Mouse (Mus musculus) midbrain, postnatal 0 days (tissue): Measurements from ENCODE around the gene Strip1. TPM values are rescaled to one million over a fixed set of nuclear protein-coding genes. Genes with fewer than 3 reads are reported as not detected.

Experiments
- ATAC-seq: fragments of 200-750 bp; cut with Nextera tagmentation; 2 replicates; pipeline ENCODE4 v1.8.0; 2017; ENCODE audit warnings: moderate number of reproducible peaks, mild to moderate bottlenecking, moderate TSS enrichment, moderate library complexity; ENCODE audit not compliant: low FRiP score
- DNase-seq: peaks from one replicate; pipeline ENCODE4 v3.0.0-alpha.2; 2015; ENCODE audit warnings: low spot score
- H3K27ac ChIP-seq: fragments of 300-500 bp; sonication (generic); 2 replicates; pipeline ENCODE4 v1.5.1; 2014; ENCODE audit warnings: low read depth, mild to moderate bottlenecking, low read length, mixed read lengths
- H3K27me3 ChIP-seq: fragments of 300-500 bp; sonication (generic); 2 replicates; pipeline ENCODE4 v1.6.1; 2014; ENCODE audit warnings: low read length, control low read depth, mixed read lengths; ENCODE audit not compliant: insufficient read depth
- H3K36me3 ChIP-seq: fragments of 300-500 bp; sonication (generic); 2 replicates; pipeline ENCODE4 v1.6.1; 2014; ENCODE audit warnings: low read length, control low read depth, mixed read lengths; ENCODE audit not compliant: insufficient read depth
- H3K4me1 ChIP-seq: fragments of 300-500 bp; sonication (generic); 2 replicates; pipeline ENCODE4 v1.6.1; 2014; ENCODE audit warnings: mild to moderate bottlenecking, control low read depth, antibody characterized with exemption, low read length, mixed read lengths; ENCODE audit not compliant: insufficient read depth
- H3K4me2 ChIP-seq: fragments of 300-500 bp; sonication (generic); 2 replicates; pipeline ENCODE4 v1.6.1; 2014; ENCODE audit warnings: low read depth, mild to moderate bottlenecking, low read length, mixed read lengths; ENCODE audit not compliant: poor library complexity, severe bottlenecking
- H3K4me3 ChIP-seq: fragments of 300-500 bp; sonication (generic); 2 replicates; pipeline ENCODE4 v1.5.1; 2014; ENCODE audit warnings: low read depth, mild to moderate bottlenecking, low read length, moderate library complexity
- H3K9ac ChIP-seq: fragments of 300-500 bp; sonication (generic); replicated peaks from 2 replicates; pipeline ENCODE4 v1.6.1; 2014; ENCODE audit warnings: mild to moderate bottlenecking, low read length, moderate library complexity, mixed read lengths; ENCODE audit not compliant: poor library complexity, severe bottlenecking
- H3K9me3 ChIP-seq: fragments of 300-500 bp; sonication (generic); 2 replicates; pipeline ENCODE4 v1.6.1; 2016; ENCODE audit warnings: low read length, control low read depth
- CTCF ChIP-seq: IDR thresholded peaks from 2 replicates; pipeline ENCODE4 v1.5.1; 2016; ENCODE audit warnings: antibody characterized with exemption, mild to moderate bottlenecking
- WGBS: fragments of 180-500 bp; shearing (Covaris S2); extraction: QIAGEN DNeasy Blood & Tissue Kit; methylation state at CpG from one replicate; pipeline ENCODE4 v1.1.7; 2014; 5-methylcytosine and 5-hydroxymethylcytosine counted together
- polyA plus RNA-seq: library from polyadenylated mRNA; unstranded; fragments of >200 nt; fragmentation: Nextera tagmentation; extraction: Ambion mirVana; gene quantifications from 2 replicates; pipeline ENCODE4 v1.2.1, GENCODE M21; 2015
- total RNA-seq: library from RNA; depleted of rRNA; stranded (reverse); fragments of >200 nt; gene quantifications from 2 replicates; pipeline ENCODE4 v1.2.3, GENCODE M21; 2014

Gene Strip1
- total and polyA plus RNA-seq, 2 experiments from 2014 or later, result 120 to 131 TPM

- H3K36me3 ChIP-seq, result no peaks in the 10 kb centered on the region
- H3K27ac ChIP-seq, result no peak overlapping the region
- peak overlapping the region; percentile 42 for H3K4me2 ChIP-seq
- WGBS, result 1% methylated on average over 45 of the region's 50 CpGs
- H3K4me1 ChIP-seq, result 0 out of 2 replicates have a peak, but pooled peaks cover 5% of the 10 kb centered on the region
- H3K9ac ChIP-seq, result no peak overlapping the region
- no peaks in the 10 kb centered on the region for H3K9me3 ChIP-seq
- no peak for TF ChIP-seq CTCF
- DNase-seq (no peak), ATAC-seq (no peak; the same call in 1 of the 2 replicates)
- H3K27me3 ChIP-seq, result peaks cover 43% of the 10 kb centered on the region
- peak overlapping the region; percentile 21; the same call in 1 of the 2 replicates for H3K4me3 ChIP-seq
Measured at GRCm38 (mm10) chr3:107595264-107595937, 36.1 kb downstream of the Strip1 start.

- Histone ChIP-seq H3K4me3 (peak within 1 kb of the TSS; percentile 21; the same call in 1 of the 2 replicates), H3K9me3 (no peaks in the 10 kb centered on the region), H3K27me3 (peaks cover 42% of the 10 kb centered on the region), H3K4me2 (peak within 1 kb of the TSS; percentile 42), H3K36me3 (no peaks in the 10 kb centered on the region), H3K27ac (no peak within 1 kb of the TSS), H3K4me1 (0 out of 2 replicates have a peak, but pooled peaks cover 5% of the 10 kb centered on the region), H3K9ac (no peak within 1 kb of the TSS)
- TF ChIP-seq CTCF, result no peak
- no peak; the same call in 1 of the 2 replicates for ATAC-seq
- DNase-seq, result no peak
- 2% methylated on average over 36 of the region's 46 CpGs for whole genome bisulfite sequencing
Measured at GRCm38 (mm10) chr3:107594662-107595263, 36.7 kb downstream of the Strip1 start, which contains the start of gene Alx3. Alx3 (plus strand) TSS chr3:107595031.

GRCm38 (mm10) chr3:107593632-107594031 is 37.9 kb downstream of the Strip1 start:
- no peak for DNase-seq
- H3K27me3 ChIP-seq, result peaks cover 35% of the 10 kb centered on the region
- H3K9ac ChIP-seq, result no peak overlapping the region
- no peak for TF ChIP-seq CTCF
- H3K9me3 ChIP-seq, result no peaks in the 10 kb centered on the region
- H3K4me3 ChIP-seq, result no peak overlapping the region
- no peak overlapping the region for H3K4me2 ChIP-seq
- no peak for ATAC-seq
- 0 out of 2 replicates have a peak, but pooled peaks cover 5% of the 10 kb centered on the region for H3K4me1 ChIP-seq
- WGBS, result 68% methylated on average over 2 of the region's 2 CpGs
- no peaks in the 10 kb centered on the region for H3K36me3 ChIP-seq
- no peak overlapping the region for H3K27ac ChIP-seq

GRCm38 (mm10) chr3:107591612-107592011 is 39.9 kb downstream of the Strip1 start:
- no peak for ATAC-seq
- no peak for TF ChIP-seq CTCF
- Histone ChIP-seq H3K4me2 (no peak overlapping the region), H3K36me3 (no peaks in the 10 kb centered on the region), H3K27me3 (peaks cover 34% of the 10 kb centered on the region), H3K27ac (no peak overlapping the region), H3K9ac (no peak overlapping the region), H3K9me3 (no peaks in the 10 kb centered on the region), H3K4me1 (0 out of 2 replicates have a peak, but pooled peaks cover 5% of the 10 kb centered on the region), H3K4me3 (no peak overlapping the region)
- DNase-seq, result no peak
- 50% methylated on average over 1 of the region's 1 CpGs for WGBS

GRCm38 (mm10) chr3:107586504-107586903 is 45.0 kb downstream of the Strip1 start:
- Histone ChIP-seq H3K4me1 (no peaks in the 10 kb centered on the region), H3K4me3 (no peak overlapping the region), H3K36me3 (no peaks in the 10 kb centered on the region), H3K27ac (no peak overlapping the region), H3K27me3 (peaks cover 62% of the 10 kb centered on the region), H3K4me2 (no peak overlapping the region), H3K9ac (no peak overlapping the region), H3K9me3 (no peaks in the 10 kb centered on the region)
- ATAC-seq, result no peak
- WGBS, result 82% methylated on average over 6 of the region's 6 CpGs
- no peak for DNase-seq
- no peak for TF ChIP-seq CTCF

- no peak for TF ChIP-seq CTCF
- no peak overlapping the region for H3K4me3 ChIP-seq
- WGBS, result 15% methylated on average over 1 of the region's 1 CpGs
- H3K9ac ChIP-seq, result no peak overlapping the region
- H3K4me1 ChIP-seq, result no peaks in the 10 kb centered on the region
- H3K27ac ChIP-seq, result no peak overlapping the region
- no peak for DNase-seq
- peaks cover 75% of the 10 kb centered on the region for H3K27me3 ChIP-seq
- H3K4me2 ChIP-seq, result no peak overlapping the region
- no peak for ATAC-seq
- H3K9me3 ChIP-seq, result no peaks in the 10 kb centered on the region
- no peaks in the 10 kb centered on the region for H3K36me3 ChIP-seq
Measured at GRCm38 (mm10) chr3:107583893-107584292, 47.6 kb downstream of the Strip1 start.
